Mouse (Mus musculus) spleen, postnatal 4 days (tissue): ENCODE measurements around the gene Farp1.
"Not testable (repeated sequence)": the region's sequence is repeated elsewhere in the genome, so short reads cannot be mapped to it uniquely, and the experiment has no call there.

ENCODE experiments used
- DNase-seq, 2 experiments: peaks; one replicate each; pipeline ENCODE4 v3.0.0; 2022; ENCODE audit warnings: low spot score in 2 of 2

The Farp1 gene

DNA sequence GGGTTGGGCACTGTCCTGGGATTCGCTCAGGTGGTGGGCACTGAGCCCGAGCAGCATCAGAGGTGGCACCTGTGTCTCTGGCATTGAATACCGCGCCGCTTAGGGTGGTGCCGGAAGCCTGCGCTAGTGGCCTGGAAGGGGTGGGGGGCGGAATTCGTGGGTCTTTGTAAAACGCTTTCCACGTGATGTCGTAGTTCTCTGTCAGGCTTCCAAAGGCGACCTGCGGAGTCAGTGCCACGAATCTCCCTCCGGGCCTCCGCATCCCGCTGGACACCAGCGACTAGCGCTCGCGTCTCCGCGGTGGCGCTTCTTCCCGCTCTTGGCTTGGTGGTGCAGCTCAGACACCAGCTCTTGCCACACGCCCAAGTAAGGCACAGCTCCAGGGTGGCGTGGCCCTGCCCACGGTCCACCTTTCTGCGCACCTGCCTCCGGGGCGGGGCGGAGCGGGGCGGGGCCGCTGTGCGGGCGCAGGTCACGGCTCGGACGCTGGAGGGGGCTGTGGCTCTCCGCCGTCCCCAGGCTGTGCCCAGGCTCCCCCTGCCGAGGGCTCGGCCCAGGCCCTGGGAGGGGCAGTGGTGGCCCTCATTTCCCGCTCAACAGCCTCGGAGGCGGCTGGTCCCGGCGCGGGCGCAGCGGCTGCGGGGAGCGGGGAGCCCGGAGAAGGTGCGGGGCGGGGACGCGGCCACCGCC, at the start of gene Farp1:
Gene Farp1 (plus strand): TSS at position 228 of the 690 bp plus-strand sequence.
- peak; percentile 47 to 80 for DNase-seq

DNA sequence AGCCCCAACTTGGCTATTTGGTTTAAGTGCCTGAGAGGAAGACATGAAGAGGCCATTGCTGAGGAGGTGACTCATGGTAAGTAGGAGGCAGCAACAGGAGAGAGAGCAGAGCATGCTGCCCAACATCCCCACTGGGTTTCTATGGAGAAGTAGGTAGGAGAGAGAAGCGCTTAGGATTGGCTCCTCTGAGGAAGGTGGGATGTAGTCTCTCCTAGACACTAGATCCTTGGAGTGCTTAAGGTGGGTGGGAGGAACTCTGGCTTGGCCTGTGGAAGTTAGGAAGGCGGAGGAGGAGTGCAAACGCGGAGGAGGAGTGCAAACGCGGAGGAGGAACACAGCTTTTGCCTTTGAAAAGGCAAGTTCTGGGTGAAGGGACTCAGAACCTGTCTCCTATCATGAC, 45.9 kb upstream of the Farp1 start:
- no peak for DNase-seq

DNA sequence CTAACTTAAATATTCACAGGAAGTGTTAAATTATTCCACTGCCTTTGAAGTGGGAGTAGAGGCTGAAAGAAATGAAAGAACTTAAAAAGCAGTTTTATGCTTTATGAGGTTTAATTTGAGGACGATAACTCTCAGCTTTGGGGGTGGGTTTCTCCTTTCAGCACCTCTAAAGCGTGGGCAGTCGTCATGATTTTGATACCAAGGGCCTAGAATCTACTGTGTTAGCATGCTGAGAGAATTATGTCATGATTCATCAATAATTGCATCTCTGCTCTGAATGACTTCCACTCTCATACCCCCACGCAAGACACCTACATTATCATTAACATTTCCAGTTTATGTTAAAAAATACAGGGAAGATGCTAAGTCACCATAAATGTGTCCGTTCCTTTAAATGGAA, 37.3 kb upstream of the Farp1 start:
- DNase-seq = no peak

GRCm38 (mm10) chr14:121000561-121001340, 34.2 kb upstream of the Farp1 start:
- no peak for DNase-seq

GRCm38 (mm10) chr14:121005621-121006020, 29.4 kb upstream of the Farp1 start:
- no peak for DNase-seq

GRCm38 (mm10) chr14:121006021-121006420, 29.0 kb upstream of the Farp1 start:
- no peak for DNase-seq

GRCm38 (mm10) chr14:121015114-121015690, 19.8 kb upstream of the Farp1 start:
- DNase-seq = no peak

DNA sequence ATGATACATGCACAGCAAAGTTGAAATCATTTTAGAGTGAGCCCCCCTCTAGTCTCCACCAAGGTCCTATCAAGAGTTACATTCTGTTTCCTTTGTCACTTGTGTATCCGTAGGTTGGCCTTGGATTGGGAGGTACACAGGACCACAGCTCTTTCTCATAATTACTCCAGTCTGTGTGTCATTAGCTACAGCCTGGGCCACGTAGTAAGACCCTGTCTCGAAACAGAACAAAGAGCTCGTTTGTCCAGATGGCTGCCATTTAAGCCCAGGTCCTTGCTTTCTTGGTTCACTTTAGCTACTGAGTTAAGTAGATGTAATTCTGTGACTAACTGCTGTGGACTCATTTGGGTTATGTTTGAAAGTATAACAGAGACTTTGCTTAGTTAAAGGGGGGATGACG, 12.6 kb upstream of the Farp1 start:
- DNase-seq = no peak

- no peak for DNase-seq
These were observed 9.6 kb upstream of the Farp1 start for GRCm38 (mm10) chr14:121025381-121025780.

DNA sequence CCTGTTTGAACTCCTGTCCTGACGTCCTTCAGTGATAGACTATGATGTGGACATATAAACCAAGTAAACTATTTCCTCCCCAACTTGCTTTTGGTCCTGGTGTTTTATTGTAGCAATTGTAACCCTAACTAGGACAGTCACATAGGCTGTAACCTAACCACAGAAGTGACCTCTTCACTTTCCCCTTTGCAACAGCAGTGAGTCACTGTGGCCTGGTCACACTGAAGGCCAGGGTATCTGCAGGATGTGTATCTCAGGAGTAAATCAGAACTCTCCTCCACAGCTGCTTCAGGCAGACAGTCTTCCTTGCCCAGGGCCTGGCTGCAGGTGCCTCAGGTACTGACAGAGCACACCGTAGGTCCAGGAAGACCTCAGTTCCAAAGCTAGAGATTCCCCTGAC, 3.6 kb upstream of the Farp1 start:
- DNase-seq = no peak

DNA sequence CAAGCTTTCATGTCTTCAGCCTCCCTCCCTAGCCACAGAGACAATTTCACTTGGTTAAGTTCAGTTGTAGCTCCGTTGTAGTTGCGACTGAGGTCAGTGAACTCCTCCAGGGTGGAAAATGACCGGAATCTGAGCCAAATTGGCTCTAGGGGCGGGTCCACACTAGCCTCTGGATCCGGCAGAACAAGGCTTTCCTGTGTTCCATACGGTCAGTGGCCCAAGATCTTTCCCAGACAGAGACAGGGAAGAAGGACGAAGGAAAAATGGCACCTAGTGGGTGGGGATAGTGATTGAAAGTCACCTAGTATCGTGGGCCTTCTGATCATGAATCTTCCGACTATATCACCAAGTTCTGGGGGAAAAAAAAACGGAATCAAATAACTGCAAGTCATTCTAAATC, 475 bp upstream of the Farp1 start:
- no peak for DNase-seq

DNA sequence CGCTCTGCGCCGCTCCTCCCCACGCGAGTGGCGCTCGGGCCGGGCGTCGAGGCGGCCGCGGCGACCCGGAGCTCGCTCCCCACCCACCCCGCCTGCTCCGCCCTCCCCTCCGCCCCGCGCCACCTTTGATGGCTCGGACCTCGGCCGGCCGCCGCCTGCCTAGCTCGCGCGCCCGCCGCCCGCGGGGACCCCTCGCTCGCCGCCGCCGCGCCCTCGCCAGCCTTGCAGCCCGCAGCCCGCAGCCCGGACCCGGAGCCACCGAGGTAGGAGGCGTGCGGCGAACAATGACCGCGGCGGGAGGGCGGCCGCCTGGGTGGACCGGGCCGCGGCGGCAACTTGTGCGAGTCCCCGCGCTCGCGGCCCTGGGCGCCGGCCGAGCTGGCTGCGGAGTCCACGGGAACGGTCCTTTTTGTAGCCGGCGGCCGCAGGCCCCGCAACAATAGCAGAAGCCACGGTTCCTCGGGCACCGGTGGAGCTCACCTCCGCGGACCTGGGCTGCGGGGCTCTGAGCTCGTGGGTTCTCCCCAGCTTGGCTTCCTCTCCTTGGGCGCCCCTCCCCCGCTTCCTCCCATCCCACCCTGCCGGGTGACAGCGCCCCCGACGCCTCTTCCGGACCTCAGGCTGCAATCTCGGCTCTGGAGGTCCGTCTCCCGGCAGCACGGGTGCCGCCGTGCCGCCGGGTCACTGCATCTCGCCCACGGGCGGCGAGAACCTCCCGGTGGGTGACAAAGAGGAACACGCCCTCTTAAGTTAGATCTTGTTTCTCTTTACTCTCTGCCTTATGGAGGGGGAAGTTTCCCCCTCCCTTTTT, 868 bp downstream of the Farp1 start:
- peak in 1 of 2 experiments; percentile 70 for DNase-seq

DNA sequence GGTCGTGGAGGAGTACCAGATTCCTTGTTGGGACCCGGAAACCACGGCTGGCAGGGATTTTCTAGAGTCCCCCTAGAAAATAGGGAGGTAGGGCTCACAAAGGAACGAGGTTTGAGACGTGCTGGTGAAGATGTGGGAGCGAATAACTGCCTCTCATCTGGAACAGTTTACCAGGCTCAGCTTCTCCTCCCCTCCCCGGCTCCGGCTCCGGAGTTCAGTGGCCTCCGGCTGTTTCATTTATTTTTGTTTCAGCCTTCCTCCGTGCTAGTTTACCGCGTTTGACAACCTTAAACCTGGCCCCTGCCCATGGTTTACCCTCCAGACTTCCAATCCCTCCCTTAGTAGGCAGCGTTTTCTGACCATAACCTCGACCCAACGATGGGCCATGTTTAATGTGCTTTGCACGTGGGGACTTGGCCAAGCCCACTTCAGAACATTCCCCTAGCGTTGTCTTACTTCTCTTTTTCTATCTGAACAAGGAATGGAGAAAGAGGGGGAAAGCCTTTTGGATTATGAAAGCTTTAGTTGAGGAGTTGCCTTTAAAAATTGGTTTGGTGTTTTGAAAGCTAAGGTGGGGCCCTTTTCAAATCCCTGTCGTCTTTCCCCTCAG, 1.7 kb downstream of the Farp1 start:
- DNase-seq = no peak

GRCm38 (mm10) chr14:121037276-121037675, 2.3 kb downstream of the Farp1 start:
- no peak for DNase-seq

DNA sequence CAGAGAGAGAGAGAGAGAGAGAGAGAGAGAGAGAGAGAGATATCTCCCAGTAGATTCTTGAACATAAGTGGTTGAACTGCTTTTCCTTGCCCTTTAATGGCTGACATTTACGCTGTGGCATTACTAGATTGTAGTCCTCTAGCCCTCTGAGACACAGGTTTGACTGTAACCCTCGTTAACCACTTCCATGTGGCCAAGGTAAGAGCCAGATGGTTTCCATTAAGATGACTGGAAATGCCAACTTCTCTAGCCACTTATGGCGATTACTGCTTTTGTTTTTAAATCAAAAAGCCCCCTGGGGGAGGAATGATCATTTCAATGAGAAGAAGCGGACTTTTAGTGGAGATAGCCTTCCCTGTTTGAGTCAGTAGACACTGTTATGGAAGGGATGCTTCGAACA, 3.7 kb downstream of the Farp1 start:
- no peak for DNase-seq

DNA sequence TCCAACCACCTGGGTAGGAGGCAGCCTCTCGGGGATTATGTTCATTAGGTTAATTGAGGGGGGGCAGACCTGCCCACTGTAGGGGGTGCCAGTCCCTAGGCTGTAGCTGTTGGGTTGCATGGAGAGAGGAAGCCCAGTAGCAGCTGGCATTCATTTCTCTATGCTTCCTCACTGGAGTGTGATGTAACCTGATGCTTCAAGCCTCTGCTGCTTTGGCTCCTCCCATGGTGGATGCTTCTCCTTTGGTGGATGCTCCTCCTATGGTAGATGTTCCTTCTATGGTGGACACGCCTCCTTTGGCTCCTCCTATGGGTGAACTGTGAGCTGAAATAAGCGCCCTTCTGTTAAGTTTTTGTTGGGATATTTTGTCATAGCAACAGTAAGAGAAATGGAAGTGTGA, 9.1 kb downstream of the Farp1 start:
- no peak for DNase-seq

GRCm38 (mm10) chr14:121046313-121046961, 11.4 kb downstream of the Farp1 start:
- DNase-seq = no peak

DNA sequence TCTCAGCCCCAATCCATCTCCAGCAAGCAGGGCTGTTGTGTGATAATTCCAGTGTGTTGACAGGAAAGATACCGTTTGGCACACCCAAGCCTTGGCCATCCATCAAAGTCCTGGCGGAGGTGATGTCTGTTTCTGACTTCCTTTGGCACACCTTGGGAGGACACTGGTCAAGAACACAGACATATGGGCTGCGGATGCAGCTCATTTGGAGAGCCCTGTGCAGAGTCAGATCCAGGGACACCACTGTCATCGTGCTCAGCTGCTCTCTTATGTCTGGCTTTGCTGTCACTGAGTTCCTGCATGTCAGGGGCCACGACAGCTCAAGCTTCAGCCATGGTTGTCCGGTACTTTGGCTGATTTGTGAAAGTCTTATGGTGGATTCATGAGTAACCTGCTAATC, 12.8 kb downstream of the Farp1 start:
- DNase-seq = no peak

GRCm38 (mm10) chr14:121051002-121051401, 16.0 kb downstream of the Farp1 start:
- DNase-seq = not testable (repeated sequence)

DNA sequence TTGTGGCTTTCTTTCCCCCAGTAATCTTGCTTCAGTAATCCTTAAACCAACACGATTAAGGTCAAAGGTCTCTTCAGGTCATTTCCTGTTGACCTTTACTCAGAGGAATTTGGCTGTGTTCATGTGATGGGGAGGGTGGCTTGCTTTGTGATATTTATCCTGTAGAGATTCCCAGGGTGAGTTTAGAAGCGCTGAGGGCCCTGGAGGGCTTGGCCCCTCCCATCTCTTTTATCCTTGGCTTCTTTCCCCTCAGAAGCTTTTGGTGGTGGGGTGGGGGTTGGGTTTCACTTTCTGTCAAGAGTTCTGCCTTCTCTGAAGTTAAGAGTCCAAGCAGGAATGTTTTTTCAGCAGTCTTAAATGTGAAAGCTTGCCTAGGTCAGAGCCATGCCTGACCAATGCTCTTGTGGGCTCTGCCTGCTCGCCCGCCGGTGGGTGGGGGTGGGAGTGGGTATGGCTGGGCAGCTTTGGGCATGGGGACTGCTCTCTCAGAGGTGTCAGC, 18.1 kb downstream of the Farp1 start:
- no peak for DNase-seq

DNA sequence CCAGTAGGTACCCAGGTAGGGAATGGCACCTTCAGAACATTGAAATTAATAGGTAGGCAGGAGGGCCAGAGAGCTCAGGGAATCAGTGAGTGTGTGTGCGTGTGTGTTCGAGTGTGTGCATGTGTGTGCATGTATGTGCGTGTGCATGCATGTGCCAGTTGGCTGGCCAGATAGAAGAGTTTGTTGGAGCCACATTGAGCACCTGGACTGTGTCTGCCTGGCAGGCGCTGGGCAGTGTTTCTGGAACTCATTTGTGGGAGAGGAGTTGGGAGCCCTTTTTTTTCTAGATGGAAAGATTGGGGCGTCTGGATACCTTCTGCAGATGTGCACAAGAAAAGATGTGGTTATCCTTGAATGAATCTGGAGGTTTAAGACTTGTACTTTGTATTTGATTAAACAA, 19.1 kb downstream of the Farp1 start:
- no peak for DNase-seq
